Mouse (Mus musculus) limb, embryonic 11.5 days (tissue): Measurements from ENCODE around the gene Olfr1286. TPM values are rescaled to one million over a fixed set of nuclear protein-coding genes. Genes with fewer than 3 reads are reported as not detected.

ENCODE experiments used
- ATAC-seq: fragments of 200-750 bp; cut with Nextera tagmentation; 2 replicates; pipeline ENCODE4 v1.8.0; 2017; ENCODE audit warnings: low read depth; ENCODE audit not compliant: insufficient number of reproducible peaks, low FRiP score, low TSS enrichment
- DNase-seq: peaks from one replicate; pipeline ENCODE4 v3.0.0-alpha.2; 2015; ENCODE audit warnings: low spot score
- H3K27ac ChIP-seq: fragments of 300-500 bp; sonication (generic); replicated peaks from 2 replicates; pipeline ENCODE4 v1.5.1; 2014; ENCODE audit warnings: low read depth, mild to moderate bottlenecking, low read length
- H3K27me3 ChIP-seq: fragments of 300-500 bp; sonication (generic); 2 replicates; pipeline ENCODE4 v1.6.1; 2014; ENCODE audit warnings: mild to moderate bottlenecking, low read length, mixed read lengths; ENCODE audit not compliant: control insufficient read depth, insufficient read depth
- H3K36me3 ChIP-seq: fragments of 300-500 bp; sonication (generic); 2 replicates; pipeline ENCODE4 v1.6.1; 2014; ENCODE audit warnings: mild to moderate bottlenecking, low read length, moderate library complexity, mixed read lengths; ENCODE audit not compliant: control insufficient read depth, insufficient read depth
- H3K4me1 ChIP-seq: fragments of 300-500 bp; sonication (generic); 2 replicates; pipeline ENCODE4 v1.6.1; 2014; ENCODE audit warnings: low read length, mixed read lengths; ENCODE audit not compliant: control insufficient read depth, insufficient read depth
- H3K4me2 ChIP-seq: fragments of 300-500 bp; sonication (generic); 2 replicates; pipeline ENCODE4 v1.6.1; 2014; ENCODE audit warnings: low read depth, mild to moderate bottlenecking, moderate library complexity; ENCODE audit not compliant: severe bottlenecking
- H3K4me3 ChIP-seq: fragments of 300-500 bp; sonication (generic); 2 replicates; pipeline ENCODE4 v1.5.1; 2014; ENCODE audit warnings: low read depth, low read length
- H3K9ac ChIP-seq: fragments of 300-500 bp; sonication (generic); 2 replicates; pipeline ENCODE4 v1.6.1; 2014; ENCODE audit warnings: mild to moderate bottlenecking, low read length
- H3K9me3 ChIP-seq: fragments of 300-500 bp; sonication (generic); 2 replicates; pipeline ENCODE4 v1.6.1; 2016; ENCODE audit warnings: low read length; ENCODE audit not compliant: control insufficient read depth
- WGBS: fragments of 180-500 bp; shearing (Covaris S2); extraction: QIAGEN DNeasy Blood & Tissue Kit; methylation state at CpG from one replicate; pipeline ENCODE4 v1.1.7; 2014; 5-methylcytosine and 5-hydroxymethylcytosine counted together
- polyA plus RNA-seq: library from polyadenylated mRNA; unstranded; fragments of >200 nt; fragmentation: Nextera tagmentation; extraction: Ambion mirVana; gene quantifications from 2 replicates; pipeline ENCODE4 v1.2.1, GENCODE M21; 2014

The Olfr1286 gene
- polyA plus RNA-seq, result not detected in 2 replicates

- Histone ChIP-seq H3K4me3 (no peak within 1 kb of the TSS), H3K27ac (no peak within 1 kb of the TSS), H3K27me3 (no peaks in the 10 kb centered on the region), H3K4me2 (no peak within 1 kb of the TSS), H3K9ac (no peak within 1 kb of the TSS), H3K36me3 (no peaks in the 10 kb centered on the region), H3K4me1 (no peaks in the 10 kb centered on the region), H3K9me3 (no peaks in the 10 kb centered on the region)
- DNase-seq, result no peak
- ATAC-seq, result no peak
- 82% methylated on average over 1 of the region's 1 CpGs for WGBS
Measured at GRCm38 (mm10) chr2:111422931-111423330, at the start of gene Olfr1286. Gene Olfr1286, minus strand, starts transcription at chr2:111423115.

- no peak for ATAC-seq
- H3K9ac ChIP-seq, result no peak within 1 kb of the TSS
- WGBS, result 60% methylated on average over 1 of the region's 1 CpGs
- H3K4me3 ChIP-seq, result no peak within 1 kb of the TSS
- H3K9me3 ChIP-seq, result no peaks in the 10 kb centered on the region
- DNase-seq, result no peak
- H3K4me1 ChIP-seq, result no peaks in the 10 kb centered on the region
- H3K27ac ChIP-seq, result no peak within 1 kb of the TSS
- H3K27me3 ChIP-seq, result no peaks in the 10 kb centered on the region
- no peak within 1 kb of the TSS for H3K4me2 ChIP-seq
- no peaks in the 10 kb centered on the region for H3K36me3 ChIP-seq
Measured at GRCm38 (mm10) chr2:111448842-111449241, 25.9 kb upstream of the Olfr1286 start, which contains the start of gene Olfr1287. Gene Olfr1287, plus strand, starts transcription at chr2:111449142.

GRCm38 (mm10) chr2:111375222-111375621 lies 47.7 kb downstream of the Olfr1286 start, which contains the start of gene Olfr1284:
Gene Olfr1284, plus strand, starts transcription at chr2:111375522.
- ATAC-seq (no peak), DNase-seq (no peak)
- H3K4me3 ChIP-seq, result no peak within 1 kb of the TSS
- H3K4me1 ChIP-seq, result no peaks in the 10 kb centered on the region
- WGBS, result 88% methylated on average over 1 of the region's 1 CpGs
- no peak within 1 kb of the TSS for H3K4me2 ChIP-seq
- no peaks in the 10 kb centered on the region for H3K9me3 ChIP-seq
- no peak within 1 kb of the TSS for H3K27ac ChIP-seq
- no peak within 1 kb of the TSS for H3K9ac ChIP-seq
- no peaks in the 10 kb centered on the region for H3K27me3 ChIP-seq
- no peaks in the 10 kb centered on the region for H3K36me3 ChIP-seq

Other genes starting within 250 kb of the Olfr1286 start
- not detected in 2 replicates for gene 4930430A15Rik, start 193.5 kb downstream of the Olfr1286 start, polyA plus RNA-seq
- gene Olfr1275, start 187.8 kb downstream of the Olfr1286 start, polyA plus RNA-seq, result not detected in 2 replicates
- not detected in 2 replicates for gene Olfr1276, start 168.6 kb downstream of the Olfr1286 start, polyA plus RNA-seq
- gene Olfr1277, start 149.0 kb downstream of the Olfr1286 start, polyA plus RNA-seq, result not detected in 2 replicates
- gene Olfr1278, start 133.0 kb downstream of the Olfr1286 start, polyA plus RNA-seq, result not detected in 2 replicates
- not detected in 2 replicates for gene Olfr1279, start 122.5 kb downstream of the Olfr1286 start, polyA plus RNA-seq
- not detected in 2 replicates for gene Olfr1280, start 109.1 kb downstream of the Olfr1286 start, polyA plus RNA-seq
- gene Olfr1281, start 96.6 kb downstream of the Olfr1286 start, polyA plus RNA-seq, result not detected in 2 replicates
- gene Olfr1282, start 87.0 kb downstream of the Olfr1286 start, polyA plus RNA-seq, result not detected in 2 replicates
- not detected in 2 replicates for gene Olfr1283, start 56.3 kb downstream of the Olfr1286 start, polyA plus RNA-seq
- not detected in 2 replicates for gene Olfr1284, start 47.6 kb downstream of the Olfr1286 start, polyA plus RNA-seq
- gene Olfr1287, start 26.0 kb upstream of the Olfr1286 start, polyA plus RNA-seq, result not detected in 2 replicates
- gene Olfr1288, start 51.0 kb upstream of the Olfr1286 start, polyA plus RNA-seq, result not detected in 2 replicates
- not detected in 2 replicates for gene Olfr1289, start 57.7 kb upstream of the Olfr1286 start, polyA plus RNA-seq
- gene Olfr1290, start 70.7 kb upstream of the Olfr1286 start, polyA plus RNA-seq, result not detected in 2 replicates
- gene Olfr1291-ps1, start 74.1 kb upstream of the Olfr1286 start, polyA plus RNA-seq, result not detected in 2 replicates
- gene Olfr1293-ps, start 102.1 kb upstream of the Olfr1286 start, polyA plus RNA-seq, result not detected in 2 replicates
- gene Olfr1294, start 117.2 kb upstream of the Olfr1286 start, polyA plus RNA-seq, result not detected in 2 replicates
- gene Olfr1295, start 146.6 kb upstream of the Olfr1286 start, polyA plus RNA-seq, result not detected in 2 replicates
- not detected in 2 replicates for gene Olfr1297, start 203.4 kb upstream of the Olfr1286 start, polyA plus RNA-seq
- not detected in 2 replicates for gene Olfr1298, start 226.1 kb upstream of the Olfr1286 start, polyA plus RNA-seq
- not detected in 2 replicates for gene Olfr1299, start 238.3 kb upstream of the Olfr1286 start, polyA plus RNA-seq